Mouse (Mus musculus) right cerebral cortex, postnatal 10 days (tissue): ENCODE data around the gene Mylk.

Source experiments
- DNase-seq, 2 experiments: peaks; one replicate each; pipeline ENCODE4 v3.0.0; 2021; ENCODE audit warnings: low spot score in 2 of 2

The Mylk gene

GRCm38 (mm10) chr16:34984203-34985030 lies 239.4 kb downstream of the Mylk start:
- no peak for DNase-seq

DNA sequence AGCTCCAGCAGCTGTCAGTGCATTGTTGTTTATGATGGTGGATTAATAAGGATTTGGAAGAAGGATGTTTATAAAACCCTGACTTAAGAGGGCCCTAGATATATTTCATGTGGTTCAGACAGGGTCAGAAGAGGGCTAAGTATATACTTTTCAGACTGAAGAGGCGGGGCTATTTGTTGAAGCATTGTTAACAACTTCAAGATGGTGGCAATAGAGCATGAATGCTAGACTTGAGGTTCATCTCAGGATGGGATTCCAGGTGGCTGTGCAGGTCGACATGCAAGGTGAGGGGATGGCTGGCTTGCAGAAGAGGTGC lies 240.0 kb downstream of the Mylk start:
- no peak for DNase-seq

- DNase-seq: no peak
These were observed 241.3 kb downstream of the Mylk start for GRCm38 (mm10) chr16:34986211-34986825.

DNA sequence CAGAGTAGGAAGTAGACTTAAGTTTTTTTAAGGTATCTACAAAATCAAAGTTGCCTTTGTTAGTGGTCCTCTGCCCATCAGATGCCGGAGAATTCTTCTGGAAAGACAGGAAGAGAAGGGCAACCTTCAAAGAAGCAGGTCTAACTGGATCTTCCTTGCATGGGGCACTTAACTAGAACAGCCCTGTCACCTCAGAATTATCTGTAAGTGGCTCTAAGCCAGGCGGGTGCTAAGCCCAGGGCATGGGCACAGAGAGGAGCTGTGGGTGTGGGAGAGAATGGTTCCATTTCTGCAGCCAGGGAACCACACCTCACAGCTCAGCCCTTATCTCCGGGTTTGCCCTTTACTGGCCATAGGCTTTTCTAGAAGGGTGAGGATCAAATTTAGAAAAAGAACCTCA lies 246.4 kb downstream of the Mylk start:
- DNase-seq: no peak

DNA sequence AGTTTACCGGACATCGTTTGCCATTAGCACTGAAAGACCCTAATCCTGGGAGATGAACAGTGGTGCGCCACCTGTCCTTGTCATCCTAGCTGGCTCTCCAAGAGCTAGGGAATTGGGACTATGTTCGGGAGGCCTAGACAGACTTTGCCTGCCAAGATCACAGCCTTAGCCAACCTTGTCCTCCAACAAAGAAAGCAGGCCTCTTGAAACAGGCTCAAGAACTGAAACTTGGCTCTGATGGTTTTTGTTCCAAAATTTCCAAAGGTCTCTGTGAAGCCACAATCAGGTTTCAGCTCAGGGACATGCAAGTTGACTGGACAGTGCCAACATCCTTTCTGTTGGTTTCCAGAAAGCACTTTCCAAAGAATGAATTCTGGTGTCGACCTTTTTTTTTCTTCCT lies 247.8 kb downstream of the Mylk start:
- peak; percentile 52 to 71 for DNase-seq

DNA sequence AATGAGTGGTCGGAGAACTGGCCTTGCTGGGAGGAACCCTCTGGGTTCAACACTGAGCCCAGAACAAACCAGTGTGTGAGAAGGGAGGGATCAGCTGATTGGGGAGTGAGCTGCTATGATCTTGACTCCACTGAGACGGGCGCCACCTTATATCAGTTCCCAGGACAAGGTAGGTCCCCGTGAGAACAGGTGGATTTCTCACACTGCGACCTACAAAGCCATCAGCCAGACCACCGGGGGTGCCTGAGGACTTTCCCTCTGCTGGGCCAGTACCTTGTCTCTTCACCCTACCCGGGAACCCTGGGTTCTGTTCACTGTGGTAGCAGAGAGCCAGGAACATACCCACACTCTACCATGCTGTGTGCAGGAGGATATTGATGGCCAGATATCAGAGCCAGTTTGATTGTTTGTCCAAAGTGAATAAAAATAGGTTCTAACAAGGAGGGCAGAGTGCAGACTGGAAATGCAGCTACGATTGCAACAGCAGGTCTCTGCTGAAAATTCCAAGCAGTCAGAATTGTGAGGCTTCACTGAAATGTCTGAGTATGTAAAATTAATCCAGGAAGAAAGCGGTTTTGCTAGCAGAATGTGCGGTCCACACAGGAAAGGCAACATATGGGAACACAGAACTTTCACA lies 248.8 kb downstream of the Mylk start:
- no peak for DNase-seq

GRCm38 (mm10) chr16:34994641-34995141 lies 249.7 kb downstream of the Mylk start:
- DNase-seq: no peak

DNA sequence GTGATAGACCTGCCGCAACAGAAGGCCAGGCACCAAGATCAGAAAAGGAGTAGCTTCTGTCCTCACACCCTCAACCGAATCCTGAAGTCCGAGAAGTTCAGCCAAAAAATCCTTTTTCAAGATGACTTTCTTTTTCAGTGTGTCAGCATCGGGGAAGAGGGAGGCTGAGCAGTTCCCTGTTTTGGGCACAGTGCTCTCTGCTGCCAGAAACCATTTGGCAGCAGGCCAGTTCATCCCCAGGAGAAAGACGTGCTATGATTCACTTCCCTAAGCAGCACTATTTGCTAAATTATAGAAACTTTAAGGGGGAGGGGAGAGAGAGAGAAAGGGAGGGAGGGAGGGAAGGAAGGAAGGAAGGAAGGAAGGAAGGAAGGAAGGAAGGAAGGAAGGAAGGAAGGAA lies 251.1 kb downstream of the Mylk start:
- DNase-seq: peak; percentile 88 to 89

DNA sequence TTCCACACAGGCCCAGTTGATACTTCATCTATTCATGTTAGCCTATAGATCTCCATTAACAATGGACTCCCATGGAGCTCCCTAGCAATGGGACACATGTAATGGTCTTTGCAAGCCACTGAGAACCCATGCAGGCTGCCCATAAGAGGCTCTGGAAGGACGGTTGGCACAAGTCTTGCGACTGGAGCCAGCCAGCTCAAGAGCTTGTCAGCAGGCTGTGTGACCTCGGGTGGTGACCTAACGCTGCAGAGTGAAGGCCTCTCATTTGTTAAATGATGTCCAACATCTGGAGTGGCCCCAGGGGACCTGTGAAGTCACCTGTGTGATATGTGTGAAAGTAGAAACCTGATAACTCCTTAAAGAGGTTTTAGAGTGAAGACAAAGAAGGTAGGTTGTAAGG lies 252.0 kb downstream of the Mylk start:
- DNase-seq: no peak

DNA sequence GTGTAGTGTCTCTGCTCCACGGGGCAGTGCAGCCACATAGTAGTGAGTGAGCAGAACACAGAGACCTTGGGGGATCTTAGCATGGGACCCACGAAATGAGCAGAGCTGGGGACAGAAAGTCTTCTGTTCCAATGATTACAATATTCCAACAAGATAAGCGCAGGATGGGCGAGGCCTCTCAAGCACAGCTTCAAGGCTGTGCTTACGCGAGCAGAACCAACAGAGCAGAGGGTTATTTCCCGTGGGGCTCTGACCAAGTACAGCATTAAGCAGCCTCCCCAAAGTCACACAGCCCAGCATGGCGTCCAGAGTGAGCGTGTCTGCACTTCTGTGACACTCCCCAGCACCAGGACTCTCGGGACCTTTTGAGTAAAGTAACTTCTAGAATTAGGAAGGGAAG lies 252.6 kb downstream of the Mylk start:
- DNase-seq: no peak

- peak in 1 of 2 experiments; percentile 46 for DNase-seq
These were observed 254.0 kb downstream of the Mylk start for GRCm38 (mm10) chr16:34999016-34999415.

GRCm38 (mm10) chr16:34999986-35000385 lies 255.0 kb downstream of the Mylk start:
- peak in 1 of 2 experiments; percentile 46 for DNase-seq

GRCm38 (mm10) chr16:35000923-35001560 lies 256.0 kb downstream of the Mylk start:
- peak; percentile 51 to 63 for DNase-seq

GRCm38 (mm10) chr16:35004356-35004755 lies 259.3 kb downstream of the Mylk start:
- no peak for DNase-seq

- no peak for DNase-seq
These were observed 259.7 kb downstream of the Mylk start for GRCm38 (mm10) chr16:35004756-35005155.

- DNase-seq: no peak
These were observed 261.2 kb downstream of the Mylk start for GRCm38 (mm10) chr16:35006251-35006650.

GRCm38 (mm10) chr16:35007361-35007760 lies 262.4 kb downstream of the Mylk start:
- DNase-seq: no peak

DNA sequence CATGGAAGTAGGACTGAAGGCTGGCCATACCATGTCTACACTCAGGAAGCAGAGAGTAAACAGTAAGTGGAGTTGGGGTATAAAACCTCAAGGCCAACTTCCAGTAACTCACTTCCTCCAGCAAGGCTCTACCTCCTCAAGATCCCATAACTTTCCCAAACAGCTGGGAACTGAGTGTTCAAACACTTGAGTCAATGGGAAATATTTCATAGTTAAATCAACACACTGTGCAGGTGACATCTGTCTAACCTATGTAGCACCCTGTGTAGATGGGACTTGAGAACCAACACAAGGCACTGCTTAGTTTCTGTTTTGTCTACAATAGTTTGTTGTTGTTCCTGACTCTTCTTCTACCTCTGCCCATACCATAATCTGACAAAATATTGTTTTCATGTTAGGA lies 263.4 kb downstream of the Mylk start:
- DNase-seq: no peak

DNA sequence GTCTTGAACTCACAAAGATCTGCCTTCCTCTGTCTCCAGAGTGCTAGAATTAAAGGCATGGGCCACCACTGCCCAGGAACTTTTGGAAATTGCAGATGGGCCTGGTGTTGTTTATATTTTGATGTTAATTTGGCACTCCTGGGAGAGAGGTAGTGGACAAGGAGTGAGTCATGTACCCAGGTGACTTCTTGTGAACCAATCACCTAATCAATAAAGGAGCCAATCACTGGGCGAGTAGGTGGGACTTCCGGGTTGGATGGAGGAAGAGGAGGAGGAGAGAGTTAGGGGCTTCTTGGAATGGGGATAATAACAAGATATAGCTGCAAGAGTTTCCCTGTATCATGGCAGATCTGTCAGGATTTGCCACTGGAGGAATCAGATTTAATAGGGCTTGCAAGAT lies 268.5 kb downstream of the Mylk start:
- DNase-seq: no peak

DNA sequence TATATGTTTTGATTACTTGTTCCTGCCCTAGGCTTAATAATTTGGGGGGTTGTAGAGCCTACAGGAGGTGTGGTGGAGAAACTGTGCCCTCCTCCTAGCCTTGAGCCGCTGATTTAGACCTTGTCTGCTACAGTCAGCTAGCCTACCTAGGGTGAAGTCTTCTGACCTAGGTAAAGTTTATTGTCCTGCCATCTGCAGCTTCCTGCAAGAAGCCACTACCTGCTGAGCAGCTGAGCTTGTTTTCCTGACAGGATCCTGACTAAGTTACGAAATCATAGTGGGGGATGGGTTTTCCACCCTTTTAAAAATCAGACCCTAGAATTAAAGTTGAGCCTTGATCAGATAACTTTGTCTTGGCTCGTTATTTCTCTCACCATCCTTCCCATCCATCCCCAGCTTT lies 271.5 kb downstream of the Mylk start:
- DNase-seq: no peak

DNA sequence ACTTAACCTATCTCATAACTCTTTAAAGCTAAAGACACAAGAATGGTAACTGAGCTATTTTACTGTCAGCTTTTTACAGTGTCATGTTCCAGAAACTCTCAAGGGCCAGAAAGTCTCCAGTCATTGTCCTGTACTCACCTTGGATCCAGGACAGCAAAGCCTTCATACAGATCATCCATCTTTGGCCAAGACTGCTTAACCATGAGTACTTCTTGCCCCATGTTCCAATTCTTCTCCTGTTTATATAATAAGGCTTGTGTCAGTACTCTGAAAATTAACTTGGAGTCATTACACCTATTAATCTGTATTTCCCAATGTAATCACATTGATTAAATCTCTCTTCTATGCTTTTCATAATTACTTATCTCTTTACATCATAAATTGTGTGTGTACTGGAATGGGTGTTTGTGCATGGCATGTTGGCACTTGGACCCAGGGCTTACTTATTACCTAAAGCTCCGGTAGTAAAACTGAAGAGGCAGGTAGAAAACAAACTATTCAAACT lies 273.5 kb downstream of the Mylk start:
- no peak for DNase-seq

GRCm38 (mm10) chr16:35021903-35022241 lies 276.9 kb downstream of the Mylk start:
- DNase-seq: no peak
